Mouse (Mus musculus) c-Kit-positive CD71-positive TER-119-negative erythroid progenitor cells, embryonic 14.5 days (primary cell): ENCODE data around the gene Rpusd1.
"Not testable (repeated sequence)": the region's sequence is repeated elsewhere in the genome, so short reads cannot be mapped to it uniquely, and the experiment has no call there.

ENCODE experiments used
- DNase-seq: peaks from one replicate; pipeline ENCODE4 v3.0.0-alpha.2; 2013; ENCODE audit warnings: low read depth

The Rpusd1 gene

GRCm38 (mm10) chr17:25738861-25739260 is 11.4 kb downstream of the Rpusd1 start:
- DNase-seq = no peak

DNA sequence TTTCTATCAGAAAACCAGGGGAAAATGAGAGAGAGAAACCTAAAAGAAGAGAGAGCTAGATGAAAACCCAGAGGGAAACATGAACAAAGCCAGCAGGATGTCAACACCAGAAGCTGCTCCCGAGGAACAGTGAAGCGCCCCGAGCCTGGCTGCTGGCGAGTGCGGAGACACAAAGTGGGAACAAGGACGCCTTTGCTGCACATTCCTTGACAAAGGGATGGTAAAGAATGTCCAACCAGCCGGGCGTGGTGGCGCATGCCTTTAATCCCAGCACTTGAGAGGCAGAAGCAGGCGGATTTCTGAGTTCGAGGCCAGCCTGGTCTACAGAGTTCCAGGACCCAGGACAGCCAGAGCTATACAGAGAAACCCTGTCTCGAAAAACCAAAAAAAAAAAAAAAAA is 14.0 kb downstream of the Rpusd1 start:
- DNase-seq = not testable (repeated sequence)

DNA sequence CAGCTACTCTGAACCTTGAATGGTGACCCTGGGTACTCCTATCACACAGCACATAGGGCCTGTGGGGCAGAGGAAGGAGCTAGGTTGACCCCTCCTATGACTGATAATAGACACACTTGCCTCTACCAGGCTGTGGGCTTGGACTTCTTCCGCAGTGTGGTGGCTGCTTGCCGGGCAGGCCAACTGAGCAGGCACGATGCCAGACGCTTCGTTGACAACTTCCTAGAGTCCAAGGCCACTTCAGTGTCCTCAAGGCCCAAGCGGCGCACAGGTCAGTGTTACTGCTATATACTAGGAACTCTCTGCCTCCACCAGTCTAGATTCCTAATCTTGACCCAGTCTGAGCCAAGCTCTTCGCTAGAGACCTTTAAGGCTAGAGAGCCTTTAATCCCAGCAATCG is 16.4 kb downstream of the Rpusd1 start:
- DNase-seq = no peak

- no peak for DNase-seq
These were observed 16.8 kb downstream of the Rpusd1 start for GRCm38 (mm10) chr17:25744311-25744710.

DNA sequence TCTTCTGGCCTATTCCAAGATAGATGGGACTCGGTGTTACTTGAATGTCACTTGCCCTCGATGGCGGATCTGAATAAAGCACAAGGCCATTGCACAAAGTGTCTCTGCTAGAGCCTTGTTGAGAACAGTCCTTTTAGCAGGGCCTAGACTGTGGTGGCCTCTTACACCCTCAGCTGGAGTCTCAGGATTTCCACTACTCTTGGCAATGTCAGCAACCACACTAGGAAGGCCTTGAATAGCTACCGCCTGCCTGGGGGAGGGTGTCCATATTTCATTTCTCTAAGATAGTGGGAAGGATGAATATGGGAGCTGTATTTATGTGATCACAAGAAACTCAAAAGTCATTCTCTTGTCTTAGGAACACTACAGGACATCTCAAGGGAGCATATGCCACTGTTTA is 20.8 kb downstream of the Rpusd1 start:
- DNase-seq = no peak

GRCm38 (mm10) chr17:25749314-25749713 is 21.8 kb downstream of the Rpusd1 start:
- DNase-seq = no peak

- DNase-seq = no peak
These were observed 24.0 kb downstream of the Rpusd1 start for GRCm38 (mm10) chr17:25751446-25751845.

DNA sequence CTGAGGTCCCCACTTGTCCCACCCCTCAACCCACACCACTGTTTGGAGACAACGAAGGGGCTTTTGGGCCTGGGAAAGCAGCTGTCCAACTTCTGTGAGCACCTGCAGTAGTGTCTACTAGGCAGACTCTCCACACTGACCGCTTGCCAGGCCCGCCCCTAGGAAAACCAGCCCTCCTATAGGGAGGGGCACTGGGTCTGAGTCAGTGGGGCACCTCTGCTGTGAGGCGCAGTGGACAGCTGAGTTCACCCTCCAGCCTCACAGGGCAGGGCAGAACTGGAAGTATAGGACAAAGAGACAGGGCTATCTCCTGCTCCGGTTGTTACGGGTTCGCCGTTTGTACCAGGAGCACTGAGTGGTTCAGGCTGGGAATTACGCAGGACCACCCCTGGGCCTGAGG is 26.8 kb downstream of the Rpusd1 start, which contains the start of gene Msln:
Gene Msln, minus strand, starts transcription at position 138 of the 400 bp plus-strand sequence.
- DNase-seq = no peak

DNA sequence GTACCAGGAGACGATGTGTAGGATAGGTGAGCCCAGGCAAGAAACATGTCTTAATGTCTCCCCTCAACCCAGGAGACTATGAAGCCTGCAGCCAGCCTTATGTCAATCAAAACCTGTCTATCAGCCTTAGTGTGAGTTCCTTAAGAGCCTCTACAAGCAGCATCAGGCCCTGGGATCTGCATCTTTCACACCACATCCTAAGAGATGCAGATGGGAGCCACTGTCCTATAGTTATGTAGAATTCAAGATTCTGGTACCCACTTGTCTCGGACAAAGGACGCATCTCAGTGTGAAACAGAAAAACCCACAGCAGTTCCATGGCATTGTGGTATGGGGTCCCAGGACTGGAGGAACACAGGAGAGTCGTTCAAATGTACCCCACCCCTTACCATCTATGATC is 27.6 kb downstream of the Rpusd1 start:
- no peak for DNase-seq

DNA sequence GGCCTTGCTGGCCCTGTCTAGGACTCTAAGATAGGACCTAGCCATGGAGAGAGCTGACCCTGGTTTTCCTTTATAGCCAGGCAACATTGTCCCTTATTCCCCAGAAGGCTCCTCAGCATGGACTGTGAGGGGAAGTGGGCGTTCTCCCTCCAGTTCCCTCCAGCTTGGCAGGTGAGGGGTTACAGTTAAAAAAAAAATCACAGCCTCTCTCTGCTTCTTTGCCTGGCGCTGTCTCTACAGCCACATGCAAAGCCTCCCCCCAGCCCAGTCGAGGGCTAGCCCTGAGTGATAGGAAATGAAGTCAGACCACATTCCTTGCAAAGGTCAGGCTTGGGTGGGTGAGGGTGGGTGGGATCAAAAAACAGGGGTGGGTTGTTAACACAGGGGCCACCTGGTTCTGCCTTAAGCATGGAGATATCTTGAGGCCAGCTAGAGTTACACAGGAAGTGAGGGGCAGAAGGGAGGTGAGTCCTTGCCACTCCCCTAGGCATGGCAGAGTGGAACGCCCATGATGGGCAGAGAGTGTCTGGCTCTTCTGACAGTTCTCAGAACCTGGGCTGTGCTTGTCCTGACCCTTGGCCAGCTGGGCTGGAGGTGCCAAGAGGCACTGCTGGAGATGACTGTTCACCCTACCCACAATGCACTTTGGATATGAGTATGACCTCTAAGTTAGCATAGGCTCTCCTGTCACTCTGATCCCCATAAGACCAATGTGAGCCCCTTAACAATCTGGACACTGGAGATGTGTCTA is 28.3 kb downstream of the Rpusd1 start:
- DNase-seq = no peak

GRCm38 (mm10) chr17:25756378-25757242 is 29.1 kb downstream of the Rpusd1 start:
- DNase-seq = no peak

GRCm38 (mm10) chr17:25757691-25758090 is 30.2 kb downstream of the Rpusd1 start:
- DNase-seq = no peak

- DNase-seq = no peak
These were observed 32.7 kb downstream of the Rpusd1 start for GRCm38 (mm10) chr17:25760148-25760547.

DNA sequence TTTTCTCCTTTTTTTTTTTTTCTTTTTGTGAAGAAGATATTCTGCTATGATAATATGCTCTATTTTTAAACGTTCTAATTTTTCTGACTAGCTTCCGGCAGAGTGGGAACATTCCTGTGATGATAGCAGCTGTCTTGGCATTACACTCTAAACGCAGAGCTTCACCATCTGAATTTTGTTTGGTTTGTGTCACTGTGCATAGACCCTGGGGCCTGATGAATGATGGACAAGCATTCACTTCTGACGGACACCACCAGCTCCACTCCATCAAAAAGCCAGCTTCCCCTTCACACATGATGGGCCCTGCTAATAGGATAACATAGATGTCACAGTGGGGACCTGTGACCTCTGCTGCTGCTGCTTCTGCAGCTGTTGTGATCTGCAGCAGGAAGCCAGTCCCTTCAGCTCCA is 34.1 kb downstream of the Rpusd1 start:
- DNase-seq = no peak

GRCm38 (mm10) chr17:25762591-25762990 is 35.1 kb downstream of the Rpusd1 start:
- DNase-seq = no peak

GRCm38 (mm10) chr17:25765886-25766285 is 38.4 kb downstream of the Rpusd1 start:
- no peak for DNase-seq

- DNase-seq = no peak
These were observed 41.9 kb downstream of the Rpusd1 start for GRCm38 (mm10) chr17:25769331-25769730.

GRCm38 (mm10) chr17:25773549-25774120 is 46.2 kb downstream of the Rpusd1 start, which contains the start of gene Narfl:
Narfl (plus strand) TSS chr17:25773776.
- DNase-seq = peak; percentile 99

DNA sequence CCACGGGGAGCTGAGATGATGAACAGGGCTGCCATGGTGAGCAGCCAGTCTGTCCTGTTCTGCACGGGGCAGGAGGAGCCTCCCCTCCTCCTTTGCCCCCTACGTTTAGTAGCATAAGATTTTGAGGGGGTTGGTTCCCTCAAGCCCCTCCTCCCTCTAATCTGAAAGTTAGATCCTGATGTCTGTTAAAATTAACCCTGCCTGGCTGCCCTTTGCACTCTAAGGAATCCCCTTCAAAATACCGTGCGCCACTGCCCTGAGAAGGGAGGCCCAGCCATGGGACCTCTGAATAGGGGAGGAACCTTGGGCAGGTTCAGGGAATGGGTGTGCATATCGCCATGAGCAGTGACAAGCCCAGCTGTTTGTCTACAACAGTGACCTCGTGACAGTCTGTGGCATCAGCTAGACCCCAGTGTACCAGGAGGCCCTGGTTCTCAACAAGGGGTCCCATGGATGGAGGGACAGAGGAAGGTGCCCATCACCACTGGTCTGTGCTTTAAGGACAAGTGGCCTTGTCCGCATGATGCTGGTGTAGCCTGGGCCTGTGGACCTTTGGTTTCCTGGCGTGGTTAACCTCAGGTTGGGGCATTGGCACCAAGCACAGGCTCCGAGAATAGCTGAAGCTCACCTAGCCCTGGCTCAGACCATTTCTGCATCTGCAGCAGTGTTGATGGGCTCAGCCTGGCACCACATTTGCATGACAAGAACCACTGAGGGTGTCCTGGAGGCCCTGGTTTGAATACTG is 48.0 kb downstream of the Rpusd1 start:
- no peak for DNase-seq

GRCm38 (mm10) chr17:25777948-25778347 is 50.5 kb downstream of the Rpusd1 start:
- no peak for DNase-seq
